Mouse (Mus musculus): ENCODE data around the gene Atp5j.

Gene Atp5j

DNA sequence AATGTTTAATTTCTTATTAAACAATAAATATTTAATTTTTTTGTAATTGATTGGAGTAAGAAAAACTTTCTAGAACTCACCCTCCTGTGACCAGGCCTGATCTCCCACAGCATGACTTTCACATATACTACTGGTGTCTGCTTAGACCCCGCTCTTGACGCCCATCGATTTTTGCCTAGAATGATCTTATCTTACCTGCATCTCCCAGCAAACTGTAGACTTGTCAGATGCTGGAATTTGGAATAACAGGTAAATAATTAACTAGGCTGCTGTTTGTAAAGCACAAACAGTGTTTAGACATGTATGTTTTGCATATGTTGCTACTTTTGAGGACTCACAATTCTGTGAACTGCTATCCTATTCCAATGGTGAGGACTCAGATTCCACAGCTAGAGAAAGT lies 29.2 kb downstream of the Atp5j start:
- DNase-seq (ENCODE audit: low spot score), result no peak

DNA sequence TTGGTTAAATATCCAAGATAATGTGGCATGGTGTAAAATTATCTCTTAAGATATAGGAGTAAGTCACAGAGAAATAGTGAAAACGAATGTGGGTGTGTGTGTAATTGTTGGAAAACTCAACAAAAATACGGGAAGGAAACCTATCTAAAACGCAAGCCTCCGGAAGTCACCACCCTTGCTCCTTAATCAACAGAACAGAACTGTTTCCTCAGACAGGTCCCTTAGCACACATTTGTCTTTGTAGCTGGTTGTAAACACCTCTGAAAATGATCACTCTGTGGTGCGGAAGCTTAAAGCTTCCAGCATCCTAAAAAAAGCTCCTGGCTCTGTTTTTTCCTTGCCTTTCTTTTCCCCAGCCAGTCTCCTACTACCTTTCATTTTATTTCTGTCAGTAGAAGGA lies 30.6 kb downstream of the Atp5j start:
- no peak for DNase-seq (ENCODE audit: low spot score)

DNA sequence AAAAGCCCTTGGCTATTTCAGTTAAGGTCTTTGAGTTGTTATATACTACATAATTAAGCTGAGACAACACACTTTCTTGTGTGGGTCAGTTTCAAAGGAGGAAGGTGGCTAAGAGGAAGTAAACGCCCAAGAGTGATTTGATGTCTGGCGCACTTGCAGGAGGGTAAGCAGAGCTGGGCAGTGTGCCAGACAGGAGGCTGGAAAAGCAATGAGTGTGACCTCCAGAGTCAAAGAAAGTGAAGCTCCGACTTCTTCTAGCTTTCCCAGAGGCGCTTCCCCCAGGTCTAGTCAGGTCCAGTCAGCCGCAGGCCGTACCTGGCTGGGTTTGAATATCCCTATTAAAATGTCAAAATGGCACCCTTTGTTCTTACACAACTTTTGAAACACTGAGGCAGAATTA lies 33.2 kb downstream of the Atp5j start:
- DNase-seq (ENCODE audit: low spot score), result no peak

GRCm38 (mm10) chr16:84800038-84800437 lies 35.4 kb downstream of the Atp5j start:
- no peak for DNase-seq (ENCODE audit: low spot score)

DNA sequence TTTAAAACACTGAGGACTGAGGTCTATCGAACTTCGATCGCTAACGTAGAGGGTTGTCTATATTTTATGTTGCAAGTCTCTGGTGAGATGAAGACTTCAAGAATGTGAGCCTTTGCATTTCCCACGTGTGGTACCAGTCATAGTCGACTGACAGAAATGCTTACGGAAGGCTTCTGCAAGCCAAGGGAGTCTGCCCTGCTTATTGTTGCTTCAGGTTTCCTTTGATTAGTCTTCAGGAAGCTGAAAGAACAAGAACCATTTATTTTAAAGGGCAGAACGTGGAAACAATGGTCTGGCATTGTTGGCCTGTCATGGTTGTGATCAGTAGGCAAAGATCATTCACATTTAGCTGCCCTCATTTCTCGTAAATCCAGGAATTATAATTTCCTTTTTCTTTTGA lies 38.7 kb downstream of the Atp5j start:
- DNase-seq (ENCODE audit: low spot score), result no peak

DNA sequence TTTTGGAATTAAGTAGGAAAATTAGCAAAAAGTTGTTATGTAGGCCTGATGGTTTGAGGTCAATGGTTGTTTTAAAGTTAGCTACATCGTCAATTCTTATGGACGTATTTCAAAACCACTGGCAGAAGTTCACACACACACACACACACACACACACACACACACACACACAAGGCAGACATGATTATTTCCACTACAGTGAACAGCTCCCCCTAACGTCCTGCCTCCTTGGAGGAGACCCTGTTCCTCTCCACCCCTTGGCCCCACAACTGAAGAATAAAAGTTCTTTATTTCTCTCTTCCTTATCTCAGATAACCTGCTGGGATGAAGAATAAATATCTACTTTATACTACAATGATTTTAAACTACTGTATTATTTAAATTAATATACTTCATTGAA lies 40.1 kb downstream of the Atp5j start:
- DNase-seq (ENCODE audit: low spot score), result no peak

DNA sequence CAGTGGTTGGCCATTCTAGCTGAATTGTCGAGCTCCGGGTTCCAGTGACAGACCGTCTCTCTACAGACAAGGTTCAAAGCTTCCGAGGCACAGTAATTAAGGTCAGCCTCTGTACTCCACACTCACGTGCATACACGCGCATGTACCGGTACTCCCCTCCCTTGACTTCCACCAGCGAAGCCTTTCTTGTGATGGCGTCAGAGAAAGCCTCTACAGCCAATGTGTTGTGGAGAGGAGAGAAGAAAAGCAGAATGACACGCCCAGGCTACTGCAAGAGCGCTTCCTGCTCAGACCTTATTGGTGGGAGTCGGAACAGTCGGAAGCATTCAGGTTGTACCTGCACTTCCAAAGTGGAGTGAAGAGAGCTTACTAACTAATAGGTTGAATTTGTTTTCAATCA lies 42.0 kb downstream of the Atp5j start:
- DNase-seq (ENCODE audit: low spot score), result no peak

- no peak for DNase-seq (ENCODE audit: low spot score)
Observed at GRCm38 (mm10) chr16:84790595-84791165, 44.7 kb downstream of the Atp5j start.

DNA sequence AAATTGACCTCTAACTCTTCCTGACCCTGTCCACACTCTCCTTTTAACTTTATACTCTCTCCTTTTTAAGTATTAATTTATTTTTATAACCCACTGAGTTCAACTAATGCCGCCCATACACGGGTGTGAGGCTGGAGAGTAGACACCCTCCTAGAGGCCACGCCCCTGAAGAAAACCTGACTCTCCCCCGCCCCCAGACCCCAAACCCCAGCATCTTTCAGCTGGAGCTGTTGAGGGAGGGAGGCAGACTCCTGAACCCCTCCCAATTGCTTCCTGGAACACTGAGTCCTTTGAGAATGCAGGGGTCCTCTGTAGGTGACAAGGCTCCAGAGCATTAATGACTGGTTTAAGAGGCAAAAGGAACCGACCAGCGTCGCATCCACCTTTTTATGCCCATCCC lies 50.5 kb downstream of the Atp5j start:
- DNase-seq (ENCODE audit: low spot score), result no peak

- DNase-seq (ENCODE audit: low spot score), result no peak
Observed at GRCm38 (mm10) chr16:84783279-84783678, 52.1 kb downstream of the Atp5j start.

- DNase-seq (ENCODE audit: low spot score), result no peak
Observed at GRCm38 (mm10) chr16:84779718-84780117, 55.7 kb downstream of the Atp5j start.

- no peak for DNase-seq (ENCODE audit: low spot score)
Observed at GRCm38 (mm10) chr16:84778861-84779630, 56.4 kb downstream of the Atp5j start.

DNA sequence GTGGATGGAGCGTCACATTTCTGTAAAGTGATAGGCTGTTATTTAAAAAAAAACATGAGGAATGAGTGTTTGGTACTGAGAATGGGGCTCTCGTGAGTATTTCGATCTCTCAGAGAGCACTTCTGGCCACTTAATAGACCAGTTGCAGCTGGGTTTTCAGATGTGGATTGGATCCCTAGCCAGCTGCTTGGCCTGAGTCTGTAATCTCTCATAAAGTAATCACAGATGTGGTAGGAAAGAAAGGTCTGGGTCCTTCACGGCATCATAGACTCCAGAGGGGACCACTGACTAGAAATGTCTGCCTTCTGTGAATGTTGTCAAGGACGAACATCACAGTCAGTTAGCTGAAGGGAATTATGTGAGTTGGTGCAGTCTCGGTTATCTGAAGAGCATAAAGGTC lies 57.0 kb downstream of the Atp5j start:
- DNase-seq (ENCODE audit: low spot score), result no peak

All from yolk sac, embryonic 10.5 days (tissue).